Mouse (Mus musculus) heart, adult 11 months (tissue): ENCODE data around the gene Stk25.
"Not testable (repeated sequence)": the region's sequence is repeated elsewhere in the genome, so short reads cannot be mapped to it uniquely, and the experiment has no call there.

ENCODE experiments used
- DNase-seq: peaks from one replicate; pipeline ENCODE4 v3.0.0; 2022

Stk25 gene

GRCm38 (mm10) chr1:93658559-93658958 lies at the start of gene Stk25:
Stk25 (minus strand) TSS chr1:93658659.
- DNase-seq, result not testable (repeated sequence)

DNA sequence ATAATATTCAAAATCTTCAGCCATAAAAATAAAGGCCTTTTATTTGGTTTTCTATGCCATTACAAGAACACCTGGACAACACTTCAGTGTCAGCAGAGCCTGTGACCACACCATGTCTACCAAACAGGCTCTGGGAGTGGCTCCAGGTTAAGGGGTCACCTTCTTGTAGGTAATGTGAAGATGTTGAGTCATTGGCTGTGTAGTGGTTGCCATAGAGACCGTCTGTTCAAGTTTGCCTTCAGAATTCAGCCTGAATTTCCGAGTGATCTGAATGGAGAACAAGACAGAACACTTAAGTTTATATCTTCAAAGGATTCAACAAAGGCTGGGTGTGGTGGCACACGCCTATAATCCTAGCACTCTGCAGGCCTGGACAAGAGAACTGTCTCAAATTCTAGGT lies 46.9 kb upstream of the Stk25 start:
- DNase-seq, result no peak

- DNase-seq, result no peak
Observed at GRCm38 (mm10) chr1:93704341-93704740, 45.9 kb upstream of the Stk25 start.

- no peak for DNase-seq
Observed at GRCm38 (mm10) chr1:93703472-93704048, 45.1 kb upstream of the Stk25 start.

- DNase-seq, result no peak
Observed at GRCm38 (mm10) chr1:93702106-93702505, 43.6 kb upstream of the Stk25 start.

GRCm38 (mm10) chr1:93699159-93699558 lies 40.7 kb upstream of the Stk25 start:
- DNase-seq, result no peak

- no peak for DNase-seq
Observed at GRCm38 (mm10) chr1:93697317-93697716, 38.9 kb upstream of the Stk25 start.

- peak; percentile 98 for DNase-seq
Observed at GRCm38 (mm10) chr1:93694966-93695365, 36.5 kb upstream of the Stk25 start.

DNA sequence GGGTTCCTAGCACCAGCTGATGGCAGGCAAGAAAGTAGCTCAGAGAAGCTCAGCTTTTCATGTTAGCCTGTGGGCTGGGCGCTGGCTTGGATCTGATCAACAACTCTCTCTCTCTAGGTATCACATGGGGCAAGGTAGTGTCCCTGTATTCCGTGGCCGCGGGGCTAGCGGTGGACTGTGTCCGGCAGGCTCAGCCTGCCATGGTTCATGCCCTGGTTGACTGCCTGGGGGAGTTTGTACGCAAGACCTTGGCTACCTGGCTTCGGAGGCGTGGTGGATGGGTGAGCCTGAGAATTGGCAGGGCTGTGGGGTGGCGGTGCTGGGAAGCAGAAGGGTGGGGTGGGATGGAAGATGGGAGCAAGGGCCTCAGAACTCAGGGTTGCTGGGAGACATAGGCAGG lies 35.5 kb upstream of the Stk25 start:
- DNase-seq, result peak; percentile 91

GRCm38 (mm10) chr1:93693502-93693901 lies 35.0 kb upstream of the Stk25 start:
- no peak for DNase-seq

DNA sequence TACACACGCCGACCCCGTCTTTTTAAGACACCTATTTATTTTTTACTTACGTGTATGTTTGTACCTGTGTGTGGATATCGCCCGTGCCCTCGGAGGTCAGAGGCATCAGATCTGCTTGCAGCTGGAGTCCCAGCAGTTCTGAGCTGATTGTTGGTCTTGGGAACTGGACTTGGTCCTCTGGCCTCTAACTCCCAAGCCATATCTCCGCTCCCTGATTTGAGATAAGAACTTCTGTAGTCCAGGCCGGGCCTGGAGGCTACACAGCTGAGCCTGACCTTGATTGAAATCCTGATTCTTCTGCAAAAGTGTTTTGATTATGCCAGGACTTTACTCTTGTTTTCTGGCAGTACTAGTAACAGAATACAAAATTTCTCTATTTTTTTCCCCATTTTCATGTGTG lies 34.3 kb upstream of the Stk25 start:
- no peak for DNase-seq

GRCm38 (mm10) chr1:93691786-93692357 lies 33.4 kb upstream of the Stk25 start:
- DNase-seq, result no peak

DNA sequence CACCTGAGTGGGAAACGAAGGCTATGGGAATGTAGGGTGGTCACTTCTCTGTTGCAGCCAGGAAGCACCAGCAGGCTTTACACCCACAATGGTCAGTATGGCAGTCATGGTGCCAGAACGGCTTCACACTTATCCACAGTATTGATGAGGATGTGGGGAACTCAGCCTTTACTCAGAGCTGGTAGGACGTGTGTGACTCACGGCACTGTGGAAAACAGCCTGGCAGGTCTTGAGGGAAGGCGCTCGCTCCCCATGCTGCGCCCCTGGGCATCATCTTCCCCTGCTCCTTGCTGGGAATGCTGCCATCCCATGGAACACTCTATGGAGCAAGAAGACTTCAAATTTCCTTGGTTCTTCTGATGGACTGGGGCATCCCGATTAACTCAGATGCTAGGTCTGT lies 32.6 kb upstream of the Stk25 start:
- DNase-seq, result no peak

- no peak for DNase-seq
Observed at GRCm38 (mm10) chr1:93689901-93690496, 31.5 kb upstream of the Stk25 start.

DNA sequence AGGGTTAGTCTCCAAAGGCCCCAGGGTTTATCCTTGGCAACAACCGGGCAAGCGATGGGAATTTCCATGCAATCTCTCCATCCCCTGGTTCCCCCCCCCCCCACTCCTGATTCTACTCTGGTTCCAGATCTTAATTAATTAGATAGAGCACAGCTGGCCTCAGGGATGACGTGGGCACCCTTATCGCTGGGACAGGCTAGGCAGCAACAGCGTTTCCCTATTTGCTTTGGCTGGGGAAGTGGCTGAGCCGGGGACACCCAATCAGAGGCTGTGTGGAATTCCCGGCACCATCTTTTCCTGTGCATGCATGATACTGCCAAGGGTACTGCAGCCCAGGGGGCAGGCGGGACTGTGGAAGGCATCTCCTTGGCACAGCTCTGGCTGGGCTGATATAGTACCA lies 29.7 kb upstream of the Stk25 start:
- DNase-seq, result peak; percentile 98

DNA sequence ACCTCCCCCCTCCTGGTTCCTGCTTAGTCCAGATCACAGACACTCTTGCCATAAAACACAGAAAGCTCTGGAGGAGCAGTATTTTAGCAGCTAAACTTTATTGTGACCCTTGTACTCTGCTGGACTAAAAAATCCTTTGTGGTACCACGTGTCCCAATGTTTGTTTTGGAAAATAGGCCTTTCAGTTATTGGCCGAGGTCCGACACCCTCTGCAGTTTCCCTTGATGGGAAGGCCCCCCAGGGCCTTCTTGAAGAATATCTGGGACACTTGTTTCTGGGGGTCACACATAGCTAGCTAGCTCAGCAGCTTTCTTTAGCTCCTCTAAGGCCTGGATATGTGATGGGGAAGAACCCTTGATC lies 28.5 kb upstream of the Stk25 start:
- peak; percentile 92 for DNase-seq

GRCm38 (mm10) chr1:93686245-93686960 lies 27.9 kb upstream of the Stk25 start:
- DNase-seq, result peak; percentile 95

GRCm38 (mm10) chr1:93685401-93686244 lies 27.2 kb upstream of the Stk25 start, which contains the start of gene Bok:
Bok (plus strand) TSS chr1:93685660.
- DNase-seq, result peak; percentile 99

- DNase-seq, result peak; percentile 98
Observed at GRCm38 (mm10) chr1:93679889-93680568, 21.6 kb upstream of the Stk25 start.

DNA sequence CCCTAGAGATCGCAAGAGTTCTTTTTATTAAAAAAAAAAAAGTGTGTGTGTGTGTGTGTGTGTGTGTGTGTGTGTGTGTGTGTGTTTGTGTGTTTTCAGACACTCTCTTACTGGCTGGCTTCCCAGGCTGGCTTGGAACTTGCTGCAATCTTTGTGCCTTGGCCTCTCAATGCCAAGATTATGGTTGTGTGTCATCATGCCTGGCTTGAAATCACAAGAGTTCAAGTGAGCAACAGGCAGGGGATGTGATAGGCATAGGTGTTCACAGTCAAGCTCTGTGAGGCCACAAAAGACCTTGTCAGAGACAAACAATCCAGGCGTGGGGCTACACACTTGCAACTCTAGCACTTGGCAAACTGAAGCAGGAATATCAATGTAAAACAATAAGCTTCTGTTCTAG lies 19.9 kb upstream of the Stk25 start:
- DNase-seq, result peak; percentile 95

GRCm38 (mm10) chr1:93672682-93673081 lies 14.2 kb upstream of the Stk25 start:
- no peak for DNase-seq

GRCm38 (mm10) chr1:93669941-93670340 lies 11.5 kb upstream of the Stk25 start:
- no peak for DNase-seq
